Mouse (Mus musculus): ENCODE data around the gene Zdhhc6.

The Zdhhc6 gene

DNA sequence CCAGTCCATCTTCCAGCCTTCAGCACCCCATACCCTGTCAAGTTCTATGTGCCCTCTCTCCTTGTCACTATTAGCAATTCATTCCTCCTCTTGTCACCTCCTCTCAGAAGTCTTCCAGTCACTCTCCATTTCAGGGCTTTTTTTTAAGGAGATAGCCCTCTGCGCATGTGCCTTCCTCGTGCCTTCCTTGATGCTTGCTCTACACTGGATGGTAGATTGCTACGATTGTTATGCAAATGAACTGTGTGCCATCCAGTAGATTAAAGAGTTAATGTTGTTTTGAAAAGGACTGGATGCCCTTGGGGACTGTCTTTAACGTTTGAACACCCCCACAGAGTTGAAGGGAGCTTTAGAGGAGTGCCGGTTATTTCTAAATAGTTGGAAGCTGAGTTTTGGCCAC is 89.2 kb downstream of the Zdhhc6 start:
- DNase-seq (ENCODE audit: inconsistent age in 2 of 2, low spot score in 1 of 2) = no peak

- DNase-seq (ENCODE audit: inconsistent age in 2 of 2, low spot score in 1 of 2) = no peak
These were observed 93.6 kb downstream of the Zdhhc6 start for GRCm38 (mm10) chr19:55222268-55222667.

Data from adrenal gland, adult (tissue).